Comparison of ENCODE assay signal across 18 mouse cellular contexts in the genomic region with DNA sequence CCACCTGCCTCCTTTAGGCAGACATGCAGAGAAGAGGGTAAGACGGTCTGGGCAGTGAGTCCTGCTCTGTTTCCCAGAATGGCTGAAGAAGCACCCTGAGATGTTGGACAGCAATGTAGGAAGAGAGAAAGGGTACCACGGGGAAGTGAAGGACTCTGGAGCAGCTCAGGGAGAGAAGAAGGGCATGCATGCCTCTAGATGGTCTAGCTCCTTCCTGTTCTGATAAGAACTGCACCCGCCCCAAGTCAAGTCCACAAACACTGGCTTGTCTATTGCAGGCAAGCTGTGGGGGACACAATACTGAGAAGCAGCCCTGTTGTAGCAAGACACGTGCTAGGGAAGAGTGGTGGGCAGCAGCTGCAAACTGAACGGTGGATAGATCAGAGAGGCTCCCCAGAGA. TPM values are rescaled to one million over a fixed set of nuclear protein-coding genes. Genes with fewer than 3 reads are reported as not detected.
DNase-seq lines count a peak whose midpoint lies in the region; ATAC-seq and TF ChIP-seq lines count a peak whose summit lies in the region.
"Had no signal": no experiment of that assay in that cellular context is flagged by ENCODE, and none has a peak within 500 bp of the region (broad histone marks: within the 10 kb centered on the region; RNA-seq: fewer than 3 reads in every experiment).

No protein-coding gene starts in this region.

- 0 out of 2 replicates have a peak, but pooled peaks cover 3% of the 10 kb centered on the region for H3K36me3 ChIP-seq in kidney, postnatal 0 days (ENCODE audit: insufficient read depth, low read length)
- peaks cover 9% of the 10 kb centered on the region; the same call in 1 of the 2 replicates for H3K36me3 ChIP-seq in liver, embryonic 15.5 days (replicated peaks)
- peaks cover 31% of the 10 kb centered on the region for H3K36me3 ChIP-seq in forebrain, embryonic 12.5 days (replicated peaks)
- no peaks in the 10 kb centered on the region for H3K36me3 ChIP-seq in heart, adult 2 months (ENCODE audit: control insufficient read depth, insufficient read depth, low read length)
- H3K36me3 ChIP-seq: midbrain, embryonic 15.5 days had no signal

- no peaks in the 10 kb centered on the region for H3K9me3 ChIP-seq in kidney, postnatal 0 days (replicated peaks; ENCODE audit: low read length)
- H3K9me3 ChIP-seq in liver, embryonic 15.5 days (replicated peaks): no peaks in the 10 kb centered on the region
- no peaks in the 10 kb centered on the region for H3K9me3 ChIP-seq in forebrain, embryonic 12.5 days
- H3K9me3 ChIP-seq: hindbrain, embryonic 15.5 days; limb, embryonic 15.5 days; midbrain, embryonic 15.5 days; neural tube, embryonic 12.5 days had no signal

- H3K4me2 ChIP-seq in kidney, postnatal 0 days (ENCODE audit: low read length): no peak overlapping the region
- no peak overlapping the region for H3K4me2 ChIP-seq in liver, embryonic 15.5 days
- H3K4me2 ChIP-seq in forebrain, embryonic 12.5 days: no peak overlapping the region
- H3K4me2 ChIP-seq: hindbrain, embryonic 15.5 days; limb, embryonic 15.5 days; midbrain, embryonic 15.5 days; neural tube, embryonic 12.5 days had no signal

- no peak for TF ChIP-seq POLR2A in bone marrow macrophage, adult 2 months (IDR thresholded peaks at IDR 0.05; ENCODE audit: borderline replicate concordance, low read depth, low read length)
- TF ChIP-seq POLR2A in heart, adult 2 months (IDR thresholded peaks at IDR 0.05; ENCODE audit: insufficient read depth, low read depth, low read length): no peak

- 45% methylated on average over 5 of the region's 5 CpGs for WGBS in kidney, postnatal 0 days
- 18% methylated on average over 5 of the region's 5 CpGs for WGBS in liver, embryonic 15.5 days (ENCODE audit: insufficient replicate concordance)
- WGBS in forebrain, embryonic 12.5 days: 79% methylated on average over 5 of the region's 5 CpGs
- WGBS in heart, adult 2 months: 53% methylated on average over 5 of the region's 5 CpGs

- H3K27me3 ChIP-seq in kidney, postnatal 0 days (ENCODE audit: insufficient read depth, low read length): no peaks in the 10 kb centered on the region
- no peaks in the 10 kb centered on the region for H3K27me3 ChIP-seq in liver, embryonic 15.5 days
- no peaks in the 10 kb centered on the region for H3K27me3 ChIP-seq in forebrain, embryonic 12.5 days
- H3K27me3 ChIP-seq in heart, adult 2 months (ENCODE audit: control insufficient read depth, insufficient read depth, low read length): no peaks in the 10 kb centered on the region
- H3K27me3 ChIP-seq: CH12.LX; hindbrain, embryonic 15.5 days; limb, embryonic 15.5 days; midbrain, embryonic 15.5 days; neural tube, embryonic 12.5 days; Patski had no signal

- ATAC-seq in kidney, postnatal 0 days (replicated peaks; ENCODE audit: low FRiP score, low read depth): no peak; the same call in 1 of the 2 replicates
- peak; percentile 9 for ATAC-seq in CD4-positive, CD25-positive, alpha-beta regulatory T cell, adult 4 months
- ATAC-seq in liver, embryonic 15.5 days (ENCODE audit: insufficient read depth): 0 out of 2 replicates have a peak, but pooled peaks have one; percentile 27
- no peak for ATAC-seq in forebrain, embryonic 12.5 days (ENCODE audit: low FRiP score)
- ATAC-seq: midbrain, embryonic 15.5 days; Patski had no signal

- no peak for DNase-seq in kidney, postnatal 0 days (ENCODE audit: low spot score)
- DNase-seq in kidney, adult 9 months: no peak
- no peak for DNase-seq in heart, adult 2 months
- DNase-seq: cerebellum, postnatal 10 days; heart, adult 11 months; kidney, postnatal 25 days had no signal

- H3K4me1 ChIP-seq in kidney, postnatal 0 days (replicated peaks; ENCODE audit: insufficient read depth, low read length): 0 out of 2 replicates have a peak, but pooled peaks cover 2% of the 10 kb centered on the region
- peaks cover 59% of the 10 kb centered on the region for H3K4me1 ChIP-seq in bone marrow macrophage, adult 2 months (ENCODE audit: control insufficient read depth, insufficient read depth, low read length)
- peaks cover 22% of the 10 kb centered on the region for H3K4me1 ChIP-seq in liver, embryonic 15.5 days (replicated peaks)
- no peaks in the 10 kb centered on the region for H3K4me1 ChIP-seq in forebrain, embryonic 12.5 days
- peaks cover 1% of the 10 kb centered on the region for H3K4me1 ChIP-seq in heart, adult 2 months (ENCODE audit: control insufficient read depth, insufficient read depth, low read length)
- H3K4me1 ChIP-seq: hindbrain, embryonic 15.5 days; midbrain, embryonic 15.5 days; neural tube, embryonic 12.5 days had no signal

- 0 out of 2 replicates have a peak overlapping the region, but pooled peaks have one; percentile 19 for H3K27ac ChIP-seq in kidney, postnatal 0 days
- peak overlapping the region; percentile 26 for H3K27ac ChIP-seq in bone marrow macrophage, adult 2 months (ENCODE audit: insufficient read depth, low read depth, low read length)
- no peak overlapping the region for H3K27ac ChIP-seq in liver, embryonic 15.5 days (replicated peaks)
- H3K27ac ChIP-seq in forebrain, embryonic 12.5 days: no peak overlapping the region
- H3K27ac ChIP-seq in heart, adult 2 months: no peak overlapping the region
- H3K27ac ChIP-seq: hindbrain, embryonic 15.5 days; limb, embryonic 15.5 days; midbrain, embryonic 15.5 days; neural tube, embryonic 12.5 days had no signal

- TF ChIP-seq EP300 in heart, adult 2 months (IDR thresholded peaks at IDR 0.05; ENCODE audit: insufficient read depth, low read depth, low read length): no peak

- 0 out of 2 replicates have a peak overlapping the region, but pooled peaks have one; percentile 8 for H3K9ac ChIP-seq in kidney, postnatal 0 days (ENCODE audit: low read depth, low read length)
- H3K9ac ChIP-seq in liver, embryonic 15.5 days: no peak overlapping the region
- no peak overlapping the region for H3K9ac ChIP-seq in forebrain, embryonic 12.5 days
- H3K9ac ChIP-seq in heart, adult 2 months (ENCODE audit: low read depth, low read length): no peak overlapping the region
- H3K9ac ChIP-seq: hindbrain, embryonic 15.5 days; limb, embryonic 15.5 days; midbrain, embryonic 15.5 days; neural tube, embryonic 12.5 days had no signal

- TF ChIP-seq CTCF in kidney, postnatal 0 days (IDR thresholded peaks at IDR 0.05; ENCODE audit: low read depth): no peak
- no peak for TF ChIP-seq CTCF in bone marrow macrophage, adult 2 months (IDR thresholded peaks at IDR 0.05; ENCODE audit: low read depth, low read length)
- no peak for TF ChIP-seq CTCF in heart, adult 2 months (IDR thresholded peaks at IDR 0.05)

- no peaks in the 10 kb centered on the region for H3K79me2 ChIP-seq in heart, adult 2 months (replicated peaks; ENCODE audit: control insufficient read depth, insufficient read depth, low read length)

- no peak overlapping the region for H3K4me3 ChIP-seq in kidney, postnatal 0 days (replicated peaks; ENCODE audit: low read depth, low read length)
- no peak overlapping the region for H3K4me3 ChIP-seq in bone marrow macrophage, adult 2 months (ENCODE audit: insufficient read depth, low read length)
- no peak overlapping the region for H3K4me3 ChIP-seq in liver, embryonic 15.5 days (replicated peaks)
- no peak overlapping the region for H3K4me3 ChIP-seq in forebrain, embryonic 12.5 days (replicated peaks)
- H3K4me3 ChIP-seq in heart, adult 2 months: no peak overlapping the region
- H3K4me3 ChIP-seq: hindbrain, embryonic 15.5 days; limb, embryonic 15.5 days; midbrain, embryonic 15.5 days; neural tube, embryonic 12.5 days had no signal

- intact Hi-C loops in heart, adult 2 months (cut with DNase I): no loop called here

RNA-seq across cellular contexts. Expression of gene Timm8a2, which starts 22.3 kb away (rescaled TPM):
- polyA plus RNA-seq in kidney, postnatal 0 days (2015; fragmentation: Nextera tagmentation; extraction: Ambion mirVana): 0.15 TPM in 1 of 2 replicates, not detected in the other
- not detected for polyA plus RNA-seq in CD4-positive, CD25-positive, alpha-beta regulatory T cell, adult 4 months (2017; shearing (Covaris generic))
- not detected in 2 replicates for polyA plus RNA-seq in bone marrow macrophage, adult 2 months (2012; ENCODE audit: insufficient read depth, insufficient read length, missing spikeins)
- not detected in 2 replicates for polyA plus RNA-seq in liver, embryonic 15.5 days (2015; fragmentation: Nextera tagmentation; extraction: Ambion mirVana)
- polyA plus RNA-seq in forebrain, embryonic 12.5 days (2016; fragmentation: Nextera tagmentation; extraction: Ambion mirVana): not detected in 2 replicates
- not detected for total RNA-seq in heart, adult 2 months (2021)
- 0.32 TPM in 1 of 2 replicates, not detected in the other for polyA plus RNA-seq in heart, adult 2 months (2012; rRNA removed)
- total RNA-seq: CH12.LX had no signal
- polyA plus RNA-seq: forebrain, embryonic 11.5 days; heart, postnatal 0 days; hindbrain, embryonic 15.5 days; limb, embryonic 15.5 days; midbrain, embryonic 15.5 days; neural tube, embryonic 12.5 days; Patski had no signal

RNA-seq across cellular contexts. Expression of gene Gpr183, which starts 47.2 kb away (rescaled TPM):
- polyA plus RNA-seq in kidney, postnatal 0 days (2015; fragmentation: Nextera tagmentation; extraction: Ambion mirVana): 1.5 and 1.9 TPM in 2 replicates
- 100 to 1,000 TPM; 102 to 104 TPM for polyA plus RNA-seq in CD4-positive, CD25-positive, alpha-beta regulatory T cell, adult 4 months (2017; shearing (Covaris generic))
- polyA plus RNA-seq in bone marrow macrophage, adult 2 months (2012; ENCODE audit: insufficient read depth, insufficient read length, missing spikeins): 33.0 and 34.1 TPM in 2 replicates
- 1.3 and 1.5 TPM in 2 replicates for polyA plus RNA-seq in liver, embryonic 15.5 days (2015; fragmentation: Nextera tagmentation; extraction: Ambion mirVana)
- polyA plus RNA-seq in forebrain, embryonic 12.5 days (2016; fragmentation: Nextera tagmentation; extraction: Ambion mirVana): 1.4 and 1.8 TPM in 2 replicates
- total RNA-seq in heart, adult 2 months (2021): 1 to 10 TPM in 1 of 2 experiments, under 1 TPM in 1; 0.84 to 1.1 TPM
- 1.3 and 1.4 TPM in 2 replicates for polyA plus RNA-seq in heart, adult 2 months (2012; rRNA removed)
- polyA plus RNA-seq: Patski had no signal

Comparison
In these comparisons a context has a peak if more than half of its experiments do, and no peak if none do; other contexts are left out.
1. ATAC-seq: peak in CD4-positive, CD25-positive, alpha-beta regulatory T cell, adult 4 months (single experiment) and liver, embryonic 15.5 days (single experiment); none in kidney, postnatal 0 days (single experiment) and forebrain, embryonic 12.5 days (single experiment).
2. H3K27ac ChIP-seq: peak in kidney, postnatal 0 days (single experiment) and bone marrow macrophage, adult 2 months (single experiment); none in liver, embryonic 15.5 days (single experiment), forebrain, embryonic 12.5 days (single experiment) and heart, adult 2 months (single experiment).
3. RNA of gene Gpr183, which starts 47.2 kb away (polyA plus RNA-seq): 102 to 104 TPM in CD4-positive, CD25-positive, alpha-beta regulatory T cell, adult 4 months and 33.0 to 34.1 TPM in bone marrow macrophage, adult 2 months; 1.4 to 1.8 TPM in forebrain, embryonic 12.5 days, 1.5 to 1.9 TPM in kidney, postnatal 0 days, 1.3 to 1.5 TPM in liver, embryonic 15.5 days and 1.3 to 1.4 TPM in heart, adult 2 months; every median in the first group is over 10 times any median in the second.